12 mouse cellular contexts compared by ENCODE assay signal in genomic region chr6:87120661-87121060, GRCm38 (mm10). TPM values are rescaled to one million over a fixed set of nuclear protein-coding genes. Genes with fewer than 3 reads are reported as not detected.
DNase-seq lines count a peak whose midpoint lies in the region; ATAC-seq and TF ChIP-seq lines count a peak whose summit lies in the region.
"Had no signal": no experiment of that assay in that cellular context is flagged by ENCODE, and none has a peak within 500 bp of the region (broad histone marks: within the 10 kb centered on the region; RNA-seq: fewer than 3 reads in every experiment).

No protein-coding gene starts in this region.

- ATAC-seq in CD4-positive, CD25-positive, alpha-beta regulatory T cell, adult 4 months = no peak
- no peak for ATAC-seq in liver, embryonic 14.5 days (ENCODE audit: insufficient read depth)
- ATAC-seq: hindbrain, embryonic 16.5 days had no signal

- no peaks in the 10 kb centered on the region for H3K9me3 ChIP-seq in ES-E14 (ENCODE audit: control insufficient read depth, insufficient read depth, low read depth, low read length)
- no peaks in the 10 kb centered on the region for H3K9me3 ChIP-seq in liver, embryonic 14.5 days (ENCODE audit: control insufficient read depth, low read length)
- H3K9me3 ChIP-seq: heart, embryonic 15.5 days had no signal

- TF ChIP-seq POLR2A in lung, adult 2 months (IDR thresholded peaks at IDR 0.05; ENCODE audit: borderline replicate concordance, extremely low read depth, low read depth, low read length) = no peak

- WGBS in lung, adult 2 months = 82% methylated on average over 6 of the region's 6 CpGs
- WGBS in liver, embryonic 14.5 days (ENCODE audit: insufficient replicate concordance) = 73% methylated on average over 6 of the region's 6 CpGs

- peak; percentile 44 for DNase-seq in CD4-positive, CD25-positive, alpha-beta regulatory T cell, adult 2 months (ENCODE audit: low read depth, low spot score)
- DNase-seq in lung, adult 2 months = no peak
- DNase-seq in lung, postnatal 10 days = no peak
- DNase-seq in ES-E14 (ENCODE audit: low read depth, low spot score) = peak; percentile 50
- no peak for DNase-seq in liver, embryonic 14.5 days (ENCODE audit: low read depth in 3 of 3, low spot score in 3 of 3)
- no peak for DNase-seq in spleen, adult 18-20 months
- DNase-seq in embryo, embryonic 11 days = no peak
- DNase-seq: cerebellum, postnatal 10 days had no signal

- no peak for TF ChIP-seq EP300 in liver, embryonic 14.5 days (IDR thresholded peaks at IDR 0.05; ENCODE audit: low read depth)

- TF ChIP-seq CTCF in lung, adult 2 months (IDR thresholded peaks at IDR 0.05; ENCODE audit: insufficient read depth, low read length) = peak; percentile 31; the same call in 1 of the 2 replicates
- peak; percentile 75 for TF ChIP-seq CTCF in liver, embryonic 14.5 days (IDR thresholded peaks at IDR 0.05; ENCODE audit: low read depth)

- H3K4me3 ChIP-seq in lung, adult 2 months (replicated peaks; ENCODE audit: extremely low read depth, low read depth, low read length) = no peak overlapping the region
- H3K4me3 ChIP-seq in ES-E14 (ENCODE audit: insufficient read depth in 1 of 2, low read depth in 1 of 2, low read length in 2 of 2, poor library complexity in 1 of 2, severe bottlenecking in 1 of 2) = no peak overlapping the region
- H3K4me3 ChIP-seq in liver, embryonic 14.5 days (ENCODE audit: insufficient read depth in 1 of 2, low read depth in 2 of 2, low read length in 2 of 2) = no peak overlapping the region
- H3K4me3 ChIP-seq: heart, embryonic 15.5 days had no signal

- in situ Hi-C loops in ES-E14 (cut with MboI; ENCODE audit: low sequenced_read_pairs in 2 of 2, unreplicated experiment in 2 of 2) = loop anchor here (25.0 kb wide), 1 partner anchor 192 kb away; no protein-coding TSS in a partner anchor

- no peaks in the 10 kb centered on the region for H3K36me3 ChIP-seq in ES-E14 (ENCODE audit: control insufficient read depth, insufficient read depth, low read length, poor library complexity, severe bottlenecking)
- no peaks in the 10 kb centered on the region for H3K36me3 ChIP-seq in liver, embryonic 14.5 days (replicated peaks; ENCODE audit: control insufficient read depth, insufficient read depth, low read depth)
- H3K36me3 ChIP-seq: heart, embryonic 15.5 days had no signal

- H3K9ac ChIP-seq in ES-E14 (ENCODE audit: insufficient read depth, low read depth, low read length, poor library complexity, severe bottlenecking) = no peak overlapping the region
- no peak overlapping the region for H3K9ac ChIP-seq in liver, embryonic 14.5 days (replicated peaks)
- H3K9ac ChIP-seq: heart, embryonic 15.5 days had no signal

- H3K27me3 ChIP-seq in liver, embryonic 14.5 days (ENCODE audit: control insufficient read depth, insufficient read depth, low read length) = no peaks in the 10 kb centered on the region
- H3K27me3 ChIP-seq: heart, embryonic 15.5 days had no signal

- peaks cover 6% of the 10 kb centered on the region; the same call in 1 of the 2 replicates for H3K4me1 ChIP-seq in lung, adult 2 months (ENCODE audit: control insufficient read depth, insufficient read depth, low read length)
- H3K4me1 ChIP-seq in ES-E14 (ENCODE audit: control insufficient read depth in 2 of 2, insufficient read depth in 2 of 2, low read length in 2 of 2, poor library complexity in 1 of 2) = peaks cover 2 to 5% of the 10 kb centered on the region in 2 experiments; a peak in 2 of 4 replicates
- H3K4me1 ChIP-seq in liver, embryonic 14.5 days (replicated peaks; ENCODE audit: control insufficient read depth in 2 of 2, insufficient read depth in 2 of 2, low read length in 1 of 2) = no peaks in the 10 kb centered on the region; a peak in 1 of 4 replicates

- no peak overlapping the region for H3K27ac ChIP-seq in ES-E14 (ENCODE audit: insufficient read depth, low read depth, low read length, poor library complexity, severe bottlenecking)
- H3K27ac ChIP-seq in liver, embryonic 14.5 days = no peak overlapping the region
- H3K27ac ChIP-seq: heart, embryonic 15.5 days had no signal

- H3K4me2 ChIP-seq in liver, embryonic 14.5 days (ENCODE audit: low read depth) = no peak overlapping the region
- H3K4me2 ChIP-seq: heart, embryonic 15.5 days had no signal

TF ChIP-seq in ES-E14, 5 proteins besides CTCF, POLR2A, EP300 and RAD21:
- TF ChIP-seq HCFC1 (IDR thresholded peaks at IDR 0.05; ENCODE audit: borderline replicate concordance, insufficient read depth, low read length) (no peak), MAFK (IDR thresholded peaks at IDR 0.05; ENCODE audit: insufficient read depth, low read depth, low read length) (no peak), ZC3H11A (IDR thresholded peaks at IDR 0.05; ENCODE audit: borderline replicate concordance, low read depth, low read length) (no peak; the same call in 1 of the 2 replicates), CHD2 (IDR thresholded peaks at IDR 0.05; ENCODE audit: low read depth, low read length) (no peak), ZNF384 (IDR thresholded peaks at IDR 0.05; ENCODE audit: low read depth, low read length) (no peak)

RNA-seq across cellular contexts. Expression of gene D6Ertd527e, which starts 16.1 kb away (rescaled TPM):
- not detected for polyA plus RNA-seq in CD4-positive, CD25-positive, alpha-beta regulatory T cell, adult 4 months (2017; shearing (Covaris generic))
- 2.0 and 2.3 TPM in 2 replicates for polyA plus RNA-seq in lung, adult 2 months (2012; rRNA removed)
- 0.11 TPM in 1 of 2 replicates, not detected in the other for total RNA-seq in ES-E14 (2012; rRNA removed)
- polyA plus RNA-seq in liver, embryonic 14.5 days (2012; rRNA removed) = 0.01 and 0.10 TPM in 2 replicates
- not detected in 2 replicates for polyA plus RNA-seq in liver, embryonic 14.5 days (2014; fragmentation: Nextera tagmentation; extraction: Ambion mirVana)
- total RNA-seq: adrenal gland, adult 18-20 months had no signal

Comparison
In these comparisons a context has a peak if more than half of its experiments do, and no peak if none do; other contexts are left out.
1. DNase-seq: peak in CD4-positive, CD25-positive, alpha-beta regulatory T cell, adult 2 months (single experiment) and ES-E14 (single experiment); none in lung, adult 2 months (single experiment), lung, postnatal 10 days (single experiment), liver, embryonic 14.5 days (0 of 3), spleen, adult 18-20 months (0 of 2) and embryo, embryonic 11 days (single experiment).